Mouse (Mus musculus) MEL (cell line): ENCODE measurements around the gene Stfa3. TPM values are rescaled to one million over a fixed set of nuclear protein-coding genes. Genes with fewer than 3 reads are reported as not detected.

Experiments used
- DNase-seq: peaks from one replicate; pipeline ENCODE4 v3.0.0; 2011; ENCODE audit warnings: low read depth, low spot score
- H3K27ac ChIP-seq: 2 replicates; pipeline ENCODE4 v1.5.1; 2012; ENCODE audit warnings: low read depth, mild to moderate bottlenecking, control low read depth, low read length, moderate library complexity; ENCODE audit not compliant: control insufficient read depth
- H3K27me3 ChIP-seq, 2 experiments: fragments of 150-350 bp in 1 of 2; sonication (generic) in 1 of 2; 2 replicates each; pipeline ENCODE4 v1.6.1; 2012; ENCODE audit warnings: low read length in 2 of 2, mild to moderate bottlenecking in 2 of 2, improper control_type of control experiment in 1 of 2, moderate library complexity in 1 of 2; ENCODE audit not compliant: insufficient read depth in 2 of 2, control insufficient read depth in 1 of 2
- H3K36me3 ChIP-seq, 2 experiments: 2 replicates each; pipeline ENCODE4 v1.6.1; 2012 to 2014; ENCODE audit warnings: low read length in 2 of 2, improper control_type of control experiment in 1 of 2, inconsistent platforms in 1 of 2, mild to moderate bottlenecking in 1 of 2; ENCODE audit not compliant: insufficient read depth in 2 of 2, control insufficient read depth in 1 of 2
- H3K4me1 ChIP-seq, 2 experiments: fragments of 150-350 bp in 1 of 2; sonication (generic) in 1 of 2; 2 replicates each; pipeline ENCODE4 v1.6.1; 2012; ENCODE audit warnings: low read length in 2 of 2, improper control_type of control experiment in 1 of 2, mild to moderate bottlenecking in 1 of 2; ENCODE audit not compliant: insufficient read depth in 2 of 2, control insufficient read depth in 1 of 2
- H3K4me3 ChIP-seq, 2 experiments: fragments of 150-350 bp in 1 of 2; sonication (generic) in 1 of 2; 2 replicates each; pipeline ENCODE4 v1.5.1; 2012; ENCODE audit warnings: low read depth in 2 of 2, low read length in 2 of 2, mild to moderate bottlenecking in 2 of 2, moderate library complexity in 2 of 2, control low read depth in 1 of 2, improper control_type of control experiment in 1 of 2; ENCODE audit not compliant: control insufficient read depth in 1 of 2, insufficient read depth in 1 of 2
- H3K79me2 ChIP-seq: 2 replicates; pipeline ENCODE4 v1.6.1; 2012; ENCODE audit warnings: mild to moderate bottlenecking, low read length, moderate library complexity; ENCODE audit not compliant: control insufficient read depth, poor library complexity, insufficient read depth
- H3K9ac ChIP-seq: 2 replicates; pipeline ENCODE4 v1.6.1; 2012; ENCODE audit warnings: low read depth, mild to moderate bottlenecking, control low read depth, low read length, moderate library complexity; ENCODE audit not compliant: control insufficient read depth, poor library complexity, severe bottlenecking
- H3K9me3 ChIP-seq: fragments of 150-350 bp; sonication (generic); replicated peaks from 2 replicates; pipeline ENCODE4 v1.6.1; 2012; ENCODE audit warnings: mild to moderate bottlenecking, low read length, improper control_type of control experiment, moderate library complexity; ENCODE audit not compliant: insufficient read depth
- BHLHE40 ChIP-seq: IDR thresholded peaks from 2 replicates; pipeline ENCODE4 v1.6.1; 2012; ENCODE audit warnings: low read depth, mild to moderate bottlenecking, inconsistent platforms, low read length, improper control_type of control experiment, borderline replicate concordance
- CTCF ChIP-seq, 3 experiments: IDR thresholded peaks in 2 of 3; conservative IDR thresholded peaks in 1 of 3; 2 replicates each; pipeline ENCODE4 v1.5.1; 2011 to 2012; ENCODE audit warnings: low read length in 3 of 3, low read depth in 2 of 3, mild to moderate bottlenecking in 2 of 3, improper control_type of control experiment in 1 of 3, inconsistent platforms in 1 of 3, mixed read lengths in 1 of 3, moderate library complexity in 1 of 3; ENCODE audit not compliant: control insufficient read depth in 1 of 3, insufficient read depth in 1 of 3, poor library complexity in 1 of 3, severe bottlenecking in 1 of 3
- EP300 ChIP-seq, 2 experiments: IDR thresholded peaks; 2 replicates each; pipeline ENCODE4 v1.6.1; 2011; ENCODE audit warnings: improper control_type of control experiment in 2 of 2, low read length in 2 of 2, low read depth in 1 of 2, mild to moderate bottlenecking in 1 of 2
- ETS1 ChIP-seq: IDR thresholded peaks from 2 replicates; pipeline ENCODE4 v1.6.1; 2012; ENCODE audit warnings: low read depth, mild to moderate bottlenecking, inconsistent platforms, low read length, improper control_type of control experiment, moderate library complexity
- HCFC1 ChIP-seq: IDR thresholded peaks from 2 replicates; pipeline ENCODE4 v1.6.1; 2012; ENCODE audit warnings: low read depth, mild to moderate bottlenecking, inconsistent platforms, low read length, improper control_type of control experiment, moderate library complexity
- MEF2A ChIP-seq: IDR thresholded peaks from 2 replicates; pipeline ENCODE4 v1.6.1; 2014; ENCODE audit warnings: low read depth, mild to moderate bottlenecking, inconsistent platforms, low read length, improper control_type of control experiment; ENCODE audit not compliant: poor library complexity, insufficient replicate concordance, severe bottlenecking; ENCODE audit errors: extremely low read depth
- MXI1 ChIP-seq: IDR thresholded peaks from 2 replicates; pipeline ENCODE4 v1.6.1; 2011; ENCODE audit warnings: mild to moderate bottlenecking, low read depth, low read length, improper control_type of control experiment
- NELFE ChIP-seq: IDR thresholded peaks from 2 replicates; pipeline ENCODE4 v1.6.1; 2011; ENCODE audit warnings: low read depth, low read length, improper control_type of control experiment
- NRF1 ChIP-seq: IDR thresholded peaks from 2 replicates; pipeline ENCODE4 v1.6.1; 2014; ENCODE audit warnings: low read depth, mild to moderate bottlenecking, inconsistent platforms, low read length, improper control_type of control experiment, moderate library complexity; ENCODE audit not compliant: poor library complexity, insufficient read depth, severe bottlenecking
- RCOR1 ChIP-seq: IDR thresholded peaks from 2 replicates; pipeline ENCODE4 v1.6.1; 2012; ENCODE audit warnings: low read depth, mild to moderate bottlenecking, inconsistent platforms, low read length, improper control_type of control experiment
- SMC3 ChIP-seq: IDR thresholded peaks from 2 replicates; pipeline ENCODE4 v1.6.1; 2011; ENCODE audit warnings: low read depth, low read length, improper control_type of control experiment
- TBP ChIP-seq: IDR thresholded peaks from 2 replicates; pipeline ENCODE4 v1.8.0; 2011; ENCODE audit warnings: low read depth, low read length, improper control_type of control experiment
- USF1 ChIP-seq: IDR thresholded peaks from 2 replicates; pipeline ENCODE4 v1.6.1; 2014; ENCODE audit warnings: low read depth, mild to moderate bottlenecking, inconsistent platforms, low read length, improper control_type of control experiment, moderate library complexity
- ZC3H11A ChIP-seq: IDR thresholded peaks from 2 replicates; pipeline ENCODE4 v1.6.1; 2012; ENCODE audit warnings: low read depth, mild to moderate bottlenecking, inconsistent platforms, low read length, improper control_type of control experiment
- ZKSCAN1 ChIP-seq: IDR thresholded peaks from 2 replicates; pipeline ENCODE4 v1.6.1; 2012; ENCODE audit warnings: low read depth, mild to moderate bottlenecking, inconsistent platforms, low read length, improper control_type of control experiment, moderate library complexity
- ZMIZ1 ChIP-seq: IDR thresholded peaks from 2 replicates; pipeline ENCODE4 v1.6.1; 2012; ENCODE audit warnings: low read depth, mild to moderate bottlenecking, inconsistent platforms, low read length, improper control_type of control experiment, moderate library complexity
- ZNF384 ChIP-seq: IDR thresholded peaks from 2 replicates; pipeline ENCODE4 v1.6.1; 2012; ENCODE audit warnings: low read depth, mild to moderate bottlenecking, inconsistent platforms, low read length, improper control_type of control experiment
- polyA plus RNA-seq, 2 experiments: library from polyadenylated mRNA; stranded (reverse) in 1 of 2; unstranded in 1 of 2; fragments of >175 nt in 1 of 2; fragments of >200 nt in 1 of 2; gene quantifications; 2 replicates each; pipeline versions ENCODE4 v1.2.1 to v1.2.4; 2012; ENCODE audit warnings: low replicate concordance in 2 of 2, low read depth in 1 of 2; ENCODE audit not compliant: insufficient read length in 2 of 2, insufficient read depth in 1 of 2, missing spikeins in 1 of 2
- total RNA-seq: library from RNA; depleted of rRNA; stranded (reverse); fragments of 300-350 nt; gene quantifications from 2 replicates; pipeline ENCODE4 v1.2.3, GENCODE M21; 2012

The Stfa3 gene
- total and polyA plus RNA-seq, 3 experiments, result not detected

- Histone ChIP-seq H3K27ac (no peak overlapping the region), H3K36me3 (no peaks in the 10 kb centered on the region), H3K9me3 (no peaks in the 10 kb centered on the region), H3K4me1 (peaks cover 0 to 2% of the 10 kb centered on the region in 2 experiments; a peak in 1 of 4 replicates), H3K79me2 (no peaks in the 10 kb centered on the region), H3K4me3 (no peak overlapping the region), H3K27me3 (no peaks in the 10 kb centered on the region), H3K9ac (no peak overlapping the region)
- TF ChIP-seq USF1 (no peak), NRF1 (no peak), ZMIZ1 (no peak), NELFE (no peak), HCFC1 (no peak), CTCF (IDR thresholded peaks at IDR 0.05 in 2 of 3, conservative IDR thresholded peaks at IDR 0.05 in 1 of 3; ENCODE audit: control insufficient read depth in 1 of 3, insufficient read depth in 1 of 3, low read depth in 2 of 3, low read length in 3 of 3, poor library complexity in 1 of 3, severe bottlenecking in 1 of 3) (no peak), MEF2A (no peak), RCOR1 (no peak), ETS1 (no peak)
- DNase-seq, result no peak
Observed at GRCm38 (mm10) chr16:36467936-36468335, 12.7 kb upstream of the Stfa3 start.

- no peak overlapping the region for H3K27ac ChIP-seq
- TF ChIP-seq SMC3 (no peak), ZC3H11A (no peak), RCOR1 (no peak), MXI1 (no peak), ZKSCAN1 (no peak), BHLHE40 (no peak), ZNF384 (no peak), TBP (no peak), EP300 (IDR thresholded peaks at IDR 0.05; ENCODE audit: low read depth in 1 of 2, low read length in 2 of 2) (no peak), NELFE (no peak)
- DNase-seq, result no peak
Observed at GRCm38 (mm10) chr16:36465436-36465835, 10.2 kb upstream of the Stfa3 start.

More at GRCm38 (mm10) chr16:36465436-36465835, 10.2 kb upstream of the Stfa3 start:
- Histone ChIP-seq H3K79me2 (no peaks in the 10 kb centered on the region), H3K9ac (no peak overlapping the region), H3K4me1 (0 out of 4 replicates have a peak, but pooled peaks cover 0 to 2% of the 10 kb centered on the region in 2 experiments), H3K4me3 (no peak overlapping the region), H3K36me3 (no peaks in the 10 kb centered on the region), H3K27me3 (no peaks in the 10 kb centered on the region), H3K9me3 (no peaks in the 10 kb centered on the region)
